Mouse (Mus musculus) limb, embryonic 14.5 days (tissue): ENCODE results near the gene Il17ra. TPM values are rescaled to one million over a fixed set of nuclear protein-coding genes. Genes with fewer than 3 reads are reported as not detected.
A peak's percentile ranks its signal among the peaks of the same experiment; 100 is the strongest.

Experiments used
- ATAC-seq: fragments of 200-750 bp; cut with Nextera tagmentation; 2 replicates; pipeline ENCODE4 v1.8.0; 2017; ENCODE audit warnings: low read depth, moderate number of reproducible peaks, moderate TSS enrichment; ENCODE audit not compliant: low FRiP score
- DNase-seq: peaks from one replicate; pipeline ENCODE4 v3.0.0-alpha.2; 2015; ENCODE audit warnings: low spot score
- H3K27ac ChIP-seq: fragments of 300-500 bp; sonication (generic); replicated peaks from 2 replicates; pipeline ENCODE4 v1.5.1; 2014; ENCODE audit warnings: low read depth, mild to moderate bottlenecking, low read length, moderate library complexity, mixed read lengths
- H3K27me3 ChIP-seq: fragments of 300-500 bp; sonication (generic); 2 replicates; pipeline ENCODE4 v1.6.1; 2014; ENCODE audit warnings: low read length, mixed read lengths; ENCODE audit not compliant: control insufficient read depth, insufficient read depth
- H3K36me3 ChIP-seq: fragments of 300-500 bp; sonication (generic); 2 replicates; pipeline ENCODE4 v1.6.1; 2014; ENCODE audit warnings: mild to moderate bottlenecking, low read length, moderate library complexity, mixed read lengths; ENCODE audit not compliant: control insufficient read depth, insufficient read depth
- H3K4me1 ChIP-seq: fragments of 300-500 bp; sonication (generic); 2 replicates; pipeline ENCODE4 v1.6.1; 2014; ENCODE audit warnings: antibody characterized with exemption, low read length, mixed read lengths; ENCODE audit not compliant: control insufficient read depth, insufficient read depth
- H3K4me2 ChIP-seq: fragments of 300-500 bp; sonication (generic); replicated peaks from 2 replicates; pipeline ENCODE4 v1.6.1; 2014; ENCODE audit warnings: low read depth, mild to moderate bottlenecking, low read length, moderate library complexity; ENCODE audit not compliant: severe bottlenecking
- H3K4me3 ChIP-seq: fragments of 300-500 bp; sonication (generic); replicated peaks from 2 replicates; pipeline ENCODE4 v1.5.1; 2014; ENCODE audit warnings: low read length
- H3K9ac ChIP-seq: fragments of 300-500 bp; sonication (generic); 2 replicates; pipeline ENCODE4 v1.6.1; 2014; ENCODE audit warnings: mild to moderate bottlenecking, low read depth, low read length, moderate library complexity; ENCODE audit not compliant: severe bottlenecking
- H3K9me3 ChIP-seq: fragments of 300-500 bp; sonication (generic); 2 replicates; pipeline ENCODE4 v1.6.1; 2016; ENCODE audit warnings: low read length; ENCODE audit not compliant: control insufficient read depth
- POLR2A ChIP-seq: fragments of 200-500 bp; IDR thresholded peaks from 2 replicates; pipeline ENCODE4 v1.8.0; 2012; ENCODE audit warnings: inconsistent platforms, mild to moderate bottlenecking, moderate library complexity, borderline replicate concordance; ENCODE audit not compliant: insufficient read depth, insufficient read length; ENCODE audit errors: extremely low read depth
- WGBS: fragments of 180-500 bp; shearing (Covaris S2); extraction: QIAGEN DNeasy Blood & Tissue Kit; methylation state at CpG from one replicate; pipeline ENCODE4 v1.1.7; 2014; 5-methylcytosine and 5-hydroxymethylcytosine counted together
- polyA plus RNA-seq, 2 experiments: library from polyadenylated mRNA; depleted of rRNA in 1 of 2; stranded (reverse) in 1 of 2; unstranded in 1 of 2; fragments of >200 nt; fragmentation: Nextera tagmentation in 1 of 2; extraction: Ambion mirVana in 1 of 2; gene quantifications; 2 replicates each; pipeline versions ENCODE4 v1.2.1 to v1.2.3; 2012 to 2014

The Il17ra gene
- polyA plus RNA-seq, 2 experiments = 3.1 to 6.0 TPM

GRCm38 (mm10) chr6:120492499-120493373, 29.7 kb downstream of the Il17ra start:
- no peaks in the 10 kb centered on the region for H3K9me3 ChIP-seq
- H3K4me2 ChIP-seq = peak overlapping the region; percentile 99
- peak overlapping the region; percentile 67 for H3K4me3 ChIP-seq
- WGBS = 3% methylated on average over 42 of the region's 95 CpGs
- ATAC-seq = peak; percentile 24; the same call in 1 of the 2 replicates
- H3K27me3 ChIP-seq = peaks cover 34% of the 10 kb centered on the region
- no peak overlapping the region for H3K27ac ChIP-seq
- no peak for TF ChIP-seq POLR2A
- H3K4me1 ChIP-seq = peaks cover 14% of the 10 kb centered on the region; the same call in 1 of the 2 replicates
- H3K36me3 ChIP-seq = no peaks in the 10 kb centered on the region
- DNase-seq = no peak
- peak overlapping the region; percentile 48 for H3K9ac ChIP-seq

- peak; percentile 83 for ATAC-seq
Measured at GRCm38 (mm10) chr6:120493374-120494181, 30.5 kb downstream of the Il17ra start, which contains the start of gene Tmem121b. Tmem121b (minus strand) TSS chr6:120493807.

GRCm38 (mm10) chr6:120496544-120496943, 33.5 kb downstream of the Il17ra start:
- TF ChIP-seq POLR2A = no peak
- no peak overlapping the region for H3K4me3 ChIP-seq
- no peak overlapping the region for H3K9ac ChIP-seq
- no peak for DNase-seq
- no peak overlapping the region for H3K27ac ChIP-seq
- peaks cover 31% of the 10 kb centered on the region for H3K27me3 ChIP-seq
- peaks cover 14% of the 10 kb centered on the region; the same call in 1 of the 2 replicates for H3K4me1 ChIP-seq
- no peak for ATAC-seq
- peaks cover 5% of the 10 kb centered on the region for H3K9me3 ChIP-seq
- no peak overlapping the region for H3K4me2 ChIP-seq
- no peaks in the 10 kb centered on the region for H3K36me3 ChIP-seq
- 22% methylated on average over 3 of the region's 3 CpGs for WGBS

More at GRCm38 (mm10) chr6:120493374-120494181, 30.5 kb downstream of the Il17ra start, which contains the start of gene Tmem121b:
- Histone ChIP-seq H3K4me2 (peak within 1 kb of the TSS; percentile 99), H3K4me1 (peaks cover 14% of the 10 kb centered on the region; the same call in 1 of the 2 replicates), H3K9me3 (no peaks in the 10 kb centered on the region), H3K27me3 (peaks cover 34% of the 10 kb centered on the region), H3K4me3 (peak within 1 kb of the TSS; percentile 67), H3K9ac (peak within 1 kb of the TSS; percentile 48), H3K27ac (no peak within 1 kb of the TSS), H3K36me3 (no peaks in the 10 kb centered on the region)
- WGBS = 3% methylated on average over 54 of the region's 84 CpGs
- DNase-seq = peak; percentile 55
- TF ChIP-seq POLR2A = 0 out of 2 replicates have a peak, but pooled peaks have one; percentile 13

- Histone ChIP-seq H3K27me3 (no peaks in the 10 kb centered on the region), H3K4me1 (peaks cover 2% of the 10 kb centered on the region; the same call in 1 of the 2 replicates), H3K4me3 (no peak overlapping the region), H3K4me2 (no peak overlapping the region), H3K9me3 (peaks cover 5% of the 10 kb centered on the region), H3K36me3 (0 out of 2 replicates have a peak, but pooled peaks cover 7% of the 10 kb centered on the region), H3K9ac (no peak overlapping the region), H3K27ac (no peak overlapping the region)
- TF ChIP-seq POLR2A = no peak
- ATAC-seq = no peak
- 50% methylated on average over 3 of the region's 3 CpGs for WGBS
- no peak for DNase-seq
Measured at GRCm38 (mm10) chr6:120504051-120504450, 41.0 kb downstream of the Il17ra start.

GRCm38 (mm10) chr6:120505531-120505930, 42.5 kb downstream of the Il17ra start:
- DNase-seq (no peak), ATAC-seq (no peak)
- no peak for TF ChIP-seq POLR2A
- Histone ChIP-seq H3K4me1 (peaks cover 2% of the 10 kb centered on the region; the same call in 1 of the 2 replicates), H3K4me3 (no peak overlapping the region), H3K9me3 (peaks cover 3% of the 10 kb centered on the region), H3K9ac (no peak overlapping the region), H3K36me3 (peaks cover 19% of the 10 kb centered on the region), H3K27me3 (no peaks in the 10 kb centered on the region), H3K27ac (no peak overlapping the region), H3K4me2 (no peak overlapping the region)
- WGBS = 54% methylated on average over 4 of the region's 4 CpGs
